Mouse (Mus musculus): ENCODE measurements around the gene Usp29.

DNA sequence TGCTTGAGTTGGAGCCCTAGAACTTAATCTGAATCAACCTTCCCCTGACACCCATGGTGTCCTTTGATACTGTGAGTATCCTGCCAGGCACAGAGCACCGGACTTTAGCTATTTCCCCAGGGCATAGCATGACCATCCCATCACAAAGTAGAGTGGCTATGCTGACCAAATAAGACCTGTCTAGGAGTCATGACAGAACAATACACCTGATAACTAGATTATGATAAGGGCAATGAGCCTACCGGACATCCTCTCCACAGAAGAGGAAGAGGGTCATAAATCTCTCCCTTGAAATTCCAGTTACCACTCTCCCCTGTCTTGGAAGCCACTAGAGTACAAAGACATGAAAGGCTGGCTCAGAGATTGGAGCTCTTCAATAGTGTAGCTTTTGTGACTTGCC, 56.6 kb downstream of the Usp29 start:
- no peak for TF ChIP-seq CTCF (IDR thresholded peaks at IDR 0.05; ENCODE audit: low read depth)
- no peak for TF ChIP-seq EP300 (IDR thresholded peaks at IDR 0.05; ENCODE audit: low read depth)

Measured in liver, embryonic 14.5 days (tissue).